Mouse (Mus musculus) liver, postnatal 0 days (tissue): ENCODE measurements around the gene Prkca.

ENCODE experiments used
- CTCF ChIP-seq: sonication (generic); IDR thresholded peaks from 2 replicates; pipeline ENCODE4 v1.5.1; 2016; ENCODE audit warnings: antibody characterized with exemption, low read depth
- EP300 ChIP-seq: IDR thresholded peaks from 2 replicates; pipeline ENCODE4 v1.6.1; 2016; ENCODE audit warnings: antibody characterized with exemption, low read depth, mild to moderate bottlenecking

GRCm38 (mm10) chr11:107914634-107915226 is 429.0 kb downstream of the Prkca start, which contains the start of gene Cacng5:
- no peak for TF ChIP-seq CTCF
- TF ChIP-seq EP300 = no peak
